Mouse (Mus musculus) T-helper 1 cell (primary cell): ENCODE measurements around the gene Amt.
"Not testable (repeated sequence)": the region's sequence is repeated elsewhere in the genome, so short reads cannot be mapped to it uniquely, and the experiment has no call there.

Source experiments
- in situ Hi-C: fragments of 300-600 bp; cut with MboI, MseI; formaldehyde crosslinking; loops from one replicate; pipeline ENCODE4 v1.15.1; 2025; ENCODE audit warnings: high pct_unique_total_duplicates

Amt gene

DNA sequence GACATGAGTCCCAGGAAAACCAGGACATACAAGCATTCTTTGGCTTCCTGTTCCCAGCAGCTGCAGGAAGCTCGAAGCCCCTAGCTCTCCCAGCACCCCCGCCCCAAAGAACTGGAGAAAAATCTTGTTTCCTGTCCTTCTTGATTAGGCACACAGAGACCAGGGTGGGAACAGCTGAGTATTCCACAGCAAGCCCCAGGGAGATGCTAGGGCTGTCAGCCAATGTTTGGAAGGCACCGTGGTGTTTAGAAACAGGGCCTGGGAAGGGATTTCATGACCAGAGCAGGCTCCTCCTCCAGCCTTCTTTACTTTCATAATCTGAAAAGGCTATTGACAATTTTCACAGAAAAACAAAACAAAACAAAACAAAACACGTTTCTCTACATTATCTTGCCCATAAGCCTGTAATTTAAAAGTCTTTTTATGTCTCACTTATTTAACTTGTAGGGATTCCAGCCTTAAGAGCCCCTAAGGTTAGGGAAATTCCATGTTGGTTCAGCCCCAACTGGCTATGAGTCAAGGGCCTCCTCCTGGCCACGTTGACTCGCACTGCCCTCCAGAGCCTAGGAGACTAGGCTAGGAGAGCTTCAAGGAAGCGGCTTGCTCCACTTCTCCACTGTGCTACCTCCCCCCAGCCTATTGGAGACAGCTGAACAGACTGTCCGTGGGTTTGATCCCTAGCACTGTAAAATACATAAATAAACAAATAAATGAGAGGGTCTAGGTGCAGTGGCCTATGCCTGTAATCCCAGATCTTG, 16.4 kb upstream of the Amt start:
- in situ Hi-C loops, result no loop called here

GRCm38 (mm10) chr9:108284410-108284809, 12.2 kb upstream of the Amt start:
- in situ Hi-C loops, result no loop called here

DNA sequence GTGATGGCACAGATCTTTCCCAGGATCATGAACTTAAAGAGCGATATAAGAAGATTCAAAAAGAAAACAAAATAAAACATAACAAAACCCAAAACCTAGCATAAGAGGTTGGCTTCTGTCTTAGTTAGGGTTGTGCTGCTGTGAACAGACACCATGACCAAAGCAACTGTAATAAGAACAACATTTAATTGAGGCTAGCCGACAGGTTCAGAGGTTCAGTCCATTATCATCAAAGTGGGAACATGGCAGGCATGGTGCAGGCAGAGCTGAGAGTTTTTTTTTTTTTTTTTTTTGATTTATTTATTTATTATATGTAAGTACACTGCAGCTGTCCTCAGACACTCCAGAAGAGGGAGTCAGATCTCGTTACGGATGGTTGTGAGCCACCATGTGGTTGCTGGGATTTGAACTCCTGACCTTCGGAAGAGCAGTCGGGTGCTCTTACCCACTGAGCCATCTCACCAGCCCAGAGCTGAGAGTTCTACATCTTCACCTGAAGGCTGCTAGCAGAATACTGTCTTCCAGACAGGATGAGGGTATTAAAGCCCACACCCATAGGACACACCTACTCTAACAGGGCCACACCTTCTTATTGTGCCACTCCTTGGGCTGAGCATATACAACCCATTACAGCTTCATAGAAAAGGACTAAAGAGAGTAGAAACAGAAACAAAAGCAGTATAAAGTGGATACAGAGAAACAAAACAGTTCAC, 9.0 kb upstream of the Amt start:
- in situ Hi-C loops, result not testable (repeated sequence)

DNA sequence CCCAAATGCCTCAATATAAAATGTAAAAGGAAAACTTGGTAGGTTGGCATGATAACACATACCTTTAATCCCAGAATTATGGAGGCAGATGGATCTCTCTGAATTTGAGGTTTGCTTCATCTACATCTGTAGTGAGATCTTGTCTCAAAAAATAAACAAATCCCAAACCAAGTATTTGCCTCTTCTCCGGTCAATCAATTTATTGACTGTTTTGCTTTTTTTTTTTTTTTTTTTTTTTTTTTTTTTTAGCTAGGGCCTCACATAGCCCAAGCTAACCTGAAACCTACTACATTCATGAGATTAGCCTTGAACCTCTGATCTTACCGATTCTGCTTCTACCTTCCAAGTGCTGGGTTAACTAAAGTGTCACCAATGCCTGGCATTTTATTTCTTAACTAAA, 7.3 kb upstream of the Amt start:
- in situ Hi-C loops, result no loop called here

- in situ Hi-C loops, result no loop called here
These were observed 6.5 kb upstream of the Amt start, which contains the start of gene Nicn1 for GRCm38 (mm10) chr9:108290016-108290750. TSS of gene Nicn1 (plus strand) at chr9:108290429.

- in situ Hi-C loops, result no loop called here
These were observed 5.9 kb upstream of the Amt start for GRCm38 (mm10) chr9:108290773-108291172.

GRCm38 (mm10) chr9:108301853-108302252, 5.2 kb downstream of the Amt start:
- in situ Hi-C loops, result no loop called here

GRCm38 (mm10) chr9:108304716-108305115, 8.1 kb downstream of the Amt start:
- in situ Hi-C loops, result no loop called here

GRCm38 (mm10) chr9:108305170-108305569, 8.5 kb downstream of the Amt start:
- in situ Hi-C loops, result no loop called here

DNA sequence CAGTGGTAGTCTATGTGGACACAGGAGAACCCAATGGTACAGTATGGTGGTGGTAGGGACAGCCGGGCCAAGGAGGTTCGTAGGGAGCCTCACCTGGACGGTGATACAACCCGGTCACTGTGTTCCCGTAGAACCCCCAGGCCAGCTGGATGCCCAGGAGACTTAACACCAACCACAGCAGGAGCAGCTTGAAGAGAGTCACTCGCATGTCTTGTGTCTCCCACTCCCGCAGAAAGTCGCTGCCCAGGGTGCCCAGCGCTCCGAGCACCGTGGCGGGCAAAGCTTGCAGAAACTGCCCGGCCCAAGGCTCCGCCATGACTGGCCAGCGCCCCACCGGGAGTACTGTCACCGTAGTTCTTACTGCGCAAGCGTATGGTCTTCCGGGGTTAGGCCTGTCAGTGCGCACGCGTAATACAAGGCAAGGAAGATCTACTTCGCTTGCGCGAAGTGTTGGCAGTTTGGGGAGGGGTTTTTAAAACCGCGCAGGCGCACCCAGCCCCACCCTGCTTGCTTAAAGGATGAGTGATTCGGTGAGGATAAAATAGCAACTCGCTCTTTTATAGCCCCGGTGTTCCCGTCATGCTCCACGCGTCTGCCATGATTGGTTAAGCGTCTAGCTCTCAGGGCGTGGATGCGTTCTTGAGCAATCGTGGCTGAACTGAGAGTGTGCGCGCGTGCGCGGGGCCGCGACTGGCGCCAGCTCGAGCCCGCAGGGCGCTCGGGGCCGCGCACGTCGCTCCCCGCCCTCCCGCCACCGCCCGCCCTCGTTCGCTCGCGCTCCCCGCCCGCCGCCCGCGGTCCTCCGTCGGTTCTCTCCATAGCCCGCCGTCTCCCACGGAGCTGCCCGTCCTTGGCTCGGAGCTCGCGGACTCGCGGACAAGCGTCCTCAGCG, 9.2 kb downstream of the Amt start, which contains the start of the genes Rhoa and Tcta:
TSS of gene Rhoa (plus strand) at position 501 of the 892 bp plus-strand sequence.
TSS of gene Tcta (minus strand) at position 532 of the 892 bp plus-strand sequence.
- in situ Hi-C loops, result no loop called here

DNA sequence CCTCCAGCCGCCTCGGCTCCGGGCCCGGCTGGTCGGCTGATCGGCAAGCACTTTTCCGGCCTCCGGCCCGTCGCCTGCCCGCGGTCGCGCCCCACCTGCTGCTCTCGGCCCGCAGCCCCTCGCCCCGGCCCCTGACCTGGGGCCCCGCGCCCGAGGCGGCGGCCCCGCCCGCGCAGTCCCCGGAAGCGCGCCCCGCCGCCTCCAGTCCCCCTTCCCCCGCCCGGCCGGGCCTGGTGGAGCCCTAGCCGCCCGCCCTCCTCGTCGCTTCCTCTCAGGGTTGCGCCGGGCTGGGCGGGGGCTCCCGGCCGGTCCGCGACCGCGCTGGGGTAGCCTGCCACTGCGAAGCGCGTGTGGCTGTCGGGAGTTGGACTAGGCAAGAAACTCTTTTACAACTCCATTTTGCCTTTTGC, 9.9 kb downstream of the Amt start:
- in situ Hi-C loops, result no loop called here

- in situ Hi-C loops, result no loop called here
These were observed 10.6 kb downstream of the Amt start for GRCm38 (mm10) chr9:108307021-108307807.

DNA sequence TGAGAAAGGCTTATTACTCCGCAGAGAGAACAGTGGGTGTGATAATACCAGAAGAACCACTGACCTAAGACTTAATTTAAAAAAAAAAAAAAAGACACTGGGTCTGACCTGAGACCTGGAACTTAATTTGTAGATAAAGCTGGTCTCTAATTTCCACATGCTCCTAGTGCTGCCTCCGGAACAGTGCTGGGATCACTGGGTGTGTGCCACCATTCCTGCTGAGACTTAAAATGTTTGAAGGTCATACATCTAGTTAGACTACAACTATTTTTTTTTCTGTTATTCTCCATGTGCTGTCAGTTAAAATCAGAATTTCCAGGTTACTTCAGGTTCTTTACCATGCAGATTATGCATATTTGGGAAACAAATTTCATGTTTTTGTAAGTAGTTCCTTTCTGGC, 11.5 kb downstream of the Amt start:
- in situ Hi-C loops, result no loop called here

DNA sequence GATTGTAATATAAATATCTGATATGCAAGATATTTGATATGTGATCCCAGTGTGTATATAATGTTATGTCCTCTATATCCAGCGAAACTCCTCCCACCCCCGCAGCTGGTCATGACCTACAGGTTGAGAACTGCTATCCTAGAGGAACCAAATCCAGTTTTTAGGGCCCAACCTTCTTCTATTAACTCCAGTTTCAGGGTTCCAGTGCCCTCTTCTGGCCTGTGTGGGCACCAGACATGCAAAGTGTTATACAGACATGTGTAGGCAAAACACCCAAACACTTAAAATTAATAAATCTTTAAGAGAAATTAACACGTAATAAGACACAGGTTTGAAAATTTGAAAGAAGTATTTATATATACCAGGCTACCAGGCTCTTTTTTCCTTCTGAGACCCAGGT, 20.9 kb downstream of the Amt start:
- in situ Hi-C loops, result no loop called here

DNA sequence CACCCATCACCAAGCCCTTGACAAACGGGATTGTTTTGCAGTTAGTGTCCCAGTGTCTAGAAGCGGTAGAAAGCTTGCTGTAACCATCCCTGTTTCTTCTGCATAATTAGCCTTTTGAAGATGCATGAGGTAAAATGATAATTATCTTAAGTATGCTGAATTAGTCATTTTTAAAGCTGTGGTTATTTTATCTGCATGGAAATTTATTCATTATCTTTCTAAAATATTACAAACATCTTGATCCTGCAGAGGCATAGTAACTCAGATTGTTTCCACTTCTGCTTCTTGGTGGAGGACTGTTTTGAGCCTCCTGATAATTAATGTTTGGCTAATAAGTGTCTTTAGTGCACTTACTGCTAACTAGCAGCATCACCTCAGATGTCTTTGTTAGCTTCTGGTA, 21.8 kb downstream of the Amt start:
- in situ Hi-C loops, result no loop called here

GRCm38 (mm10) chr9:108322054-108322453, 25.4 kb downstream of the Amt start:
- in situ Hi-C loops, result loop anchor here (10.0 kb wide), 1 partner anchor 63 kb away; no protein-coding TSS in a partner anchor

DNA sequence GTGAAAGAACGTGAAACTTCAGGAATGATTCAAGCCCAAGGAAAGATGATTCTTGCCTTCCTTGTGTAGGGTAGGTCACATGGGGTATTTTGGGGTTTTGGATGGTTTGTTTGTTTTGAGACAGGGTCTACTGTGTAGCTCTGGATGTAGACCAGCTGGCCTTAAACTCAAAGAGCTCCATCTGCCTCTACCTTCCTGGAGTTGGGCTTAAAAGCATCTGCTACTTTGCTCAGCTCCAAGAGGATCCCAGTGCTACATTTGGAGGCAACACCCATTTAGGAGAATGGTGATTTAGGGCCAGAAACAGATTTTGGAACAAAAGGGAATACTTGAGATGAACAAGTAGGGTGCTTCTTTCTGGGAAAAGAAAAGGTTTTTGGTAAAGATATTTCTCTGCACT, 28.1 kb downstream of the Amt start:
- in situ Hi-C loops, result loop anchor here (10.0 to 25.0 kb wide), 2 partner anchors 60 to 738 kb away; partner anchors contain the start of genes Atrip and Trex1

- in situ Hi-C loops, result loop anchor here (10.0 to 25.0 kb wide), 2 partner anchors 59 to 736 kb away; partner anchors contain the start of genes Atrip and Trex1
These were observed 29.2 kb downstream of the Amt start for GRCm38 (mm10) chr9:108325811-108326210.

DNA sequence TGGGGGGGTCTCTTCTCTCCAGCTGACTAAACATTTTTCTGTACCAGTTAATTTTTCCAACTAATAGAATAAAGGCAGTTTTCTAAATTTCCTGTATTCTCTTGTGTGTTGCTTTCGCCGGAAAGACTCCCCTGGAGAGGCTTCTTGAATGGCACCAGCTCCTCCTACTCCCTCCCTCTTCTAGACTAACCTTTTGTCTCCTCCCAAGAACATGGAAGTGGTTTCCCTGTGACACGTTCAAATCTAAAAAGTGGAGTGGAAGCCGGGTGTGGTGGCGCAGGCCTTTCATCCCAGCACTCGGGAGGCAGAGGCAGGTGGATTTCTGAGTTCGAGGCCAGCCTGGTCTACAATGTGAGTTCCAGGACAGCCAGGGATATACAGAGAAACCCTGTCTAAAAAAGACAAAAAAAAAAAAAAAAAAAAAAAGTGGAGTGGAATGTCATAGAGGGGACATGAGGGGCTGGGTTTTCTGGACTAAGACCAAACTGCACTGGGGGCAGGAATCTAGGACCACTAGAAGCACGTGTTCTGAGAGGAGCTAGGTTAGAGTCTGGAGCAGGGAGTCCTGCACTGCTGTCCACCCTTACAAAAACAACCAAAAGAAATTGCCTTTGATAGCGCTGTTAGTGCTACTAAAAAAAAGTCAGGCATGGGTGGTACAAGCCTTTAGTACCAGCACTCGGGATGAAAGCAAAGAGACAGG, 41.3 kb downstream of the Amt start:
- in situ Hi-C loops, result loop anchor here (10.0 to 25.0 kb wide), 2 partner anchors 724 to 1967 kb away; partner anchors contain the start of genes Atrip, Elp6 and Trex1
